Mouse (Mus musculus) cerebellum, adult 2 months (tissue): ENCODE measurements at regions not wholly inside any gene's neighbourhood (a gene's known extent, or its start where the extent isn't known, plus 50 kb on each side); places are given as distances from the start of the nearest gene placed in this dataset.

Experiments used
- CTCF ChIP-seq: fragments of 200-500 bp; IDR thresholded peaks from 2 replicates; pipeline ENCODE4 v1.5.1; 2011; ENCODE audit warnings: low read depth, mild to moderate bottlenecking, control low read depth, low read length, moderate library complexity, borderline replicate concordance; ENCODE audit not compliant: insufficient read depth
- POLR2A ChIP-seq: fragments of 200-500 bp; IDR thresholded peaks from 2 replicates; pipeline ENCODE4 v1.6.1; 2011; ENCODE audit warnings: low read length, control low read depth, borderline replicate concordance; ENCODE audit not compliant: insufficient read depth

- TF ChIP-seq CTCF, result no peak
- no peak for TF ChIP-seq POLR2A
Observed at GRCm38 (mm10) chr14:17102486-17102885, 283.5 kb upstream of the Rarb start.
